ENCODE assay signal across 11 mouse cellular contexts in the genomic region with DNA sequence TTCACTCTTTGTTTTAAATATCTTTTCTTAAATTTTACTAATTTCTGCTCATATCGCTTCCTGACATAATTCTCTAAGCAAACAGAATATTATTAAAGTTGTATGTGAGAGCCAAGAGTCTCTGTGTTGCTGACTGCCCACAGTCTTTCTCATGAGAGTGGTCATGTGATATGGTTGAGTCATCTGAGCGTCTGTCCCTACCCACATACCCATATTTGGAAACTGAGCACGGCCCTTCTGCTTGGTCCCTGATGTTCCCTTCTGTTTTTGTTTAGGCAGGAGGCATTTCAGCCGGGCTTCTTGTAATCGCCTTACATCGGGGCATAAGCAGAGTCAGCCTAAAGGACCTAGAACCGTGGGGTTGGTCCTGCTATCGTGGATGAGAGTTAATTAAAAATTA.
DNase-seq lines count a peak whose midpoint lies in the region; ATAC-seq and TF ChIP-seq lines count a peak whose summit lies in the region.
"Had no signal": no experiment of that assay in that cellular context is flagged by ENCODE, and none has a peak within 500 bp of the region (broad histone marks: within the 10 kb centered on the region; RNA-seq: fewer than 3 reads in every experiment).

No protein-coding gene starts in this region.

- peak; percentile 61 to 73 for DNase-seq in heart, adult 18-20 months
- no peak for DNase-seq in heart, postnatal 36 days
- peak; percentile 32 to 50 for DNase-seq in right cerebral cortex, postnatal 10 days (ENCODE audit: low spot score in 2 of 2)
- DNase-seq in right cerebral cortex, postnatal 4 days = no peak
- peak; percentile 38 for DNase-seq in heart, postnatal 0 days (ENCODE audit: low spot score)
- DNase-seq in telencephalon, adult 2 months (ENCODE audit: low read depth, low spot score) = peak; percentile 62
- DNase-seq in c-Kit-positive CD71-positive TER-119-positive erythroid progenitor cells, embryonic 14.5 days (ENCODE audit: low spot score) = no peak
- DNase-seq in MN1 (ENCODE audit: low spot score) = no peak

- intact Hi-C loops in heart, postnatal 36 days (cut with DNase I) = no loop called here

- H3K27me3 ChIP-seq in heart, postnatal 0 days (ENCODE audit: control insufficient read depth, insufficient read depth, low read length) = no peaks in the 10 kb centered on the region
- H3K27me3 ChIP-seq: limb, embryonic 15.5 days; midbrain, embryonic 15.5 days had no signal

- WGBS in heart, postnatal 0 days = 54% methylated on average over 8 of the region's 8 CpGs

- no peak overlapping the region for H3K4me2 ChIP-seq in heart, postnatal 0 days (ENCODE audit: low read depth, low read length)
- H3K4me2 ChIP-seq: limb, embryonic 15.5 days; midbrain, embryonic 15.5 days had no signal

- TF ChIP-seq CTCF in heart, postnatal 0 days (IDR thresholded peaks at IDR 0.05; ENCODE audit: low read depth) = no peak

- H3K4me1 ChIP-seq in heart, postnatal 0 days (ENCODE audit: control insufficient read depth, insufficient read depth) = no peaks in the 10 kb centered on the region

- TF ChIP-seq EP300 in heart, postnatal 0 days (IDR thresholded peaks at IDR 0.05; ENCODE audit: low read depth) = no peak

- no peak overlapping the region for H3K27ac ChIP-seq in heart, postnatal 0 days (ENCODE audit: low read depth)
- H3K27ac ChIP-seq: limb, embryonic 15.5 days; midbrain, embryonic 15.5 days had no signal

- H3K36me3 ChIP-seq in heart, postnatal 0 days (replicated peaks; ENCODE audit: control insufficient read depth, insufficient read depth, low read length) = no peaks in the 10 kb centered on the region
- H3K36me3 ChIP-seq: midbrain, embryonic 15.5 days had no signal

- peak; percentile 66 for ATAC-seq in heart, postnatal 0 days (ENCODE audit: insufficient read depth, low read depth)
- ATAC-seq: forebrain, embryonic 14.5 days; midbrain, embryonic 15.5 days had no signal

- no peak overlapping the region for H3K9ac ChIP-seq in heart, postnatal 0 days (replicated peaks; ENCODE audit: low read depth, low read length)
- H3K9ac ChIP-seq: limb, embryonic 15.5 days; midbrain, embryonic 15.5 days had no signal

- no peaks in the 10 kb centered on the region for H3K9me3 ChIP-seq in heart, postnatal 0 days (replicated peaks; ENCODE audit: control insufficient read depth, low read length)
- H3K9me3 ChIP-seq: limb, embryonic 15.5 days; midbrain, embryonic 15.5 days had no signal

- no peak overlapping the region for H3K4me3 ChIP-seq in heart, postnatal 0 days (ENCODE audit: low read depth, low read length)
- H3K4me3 ChIP-seq: limb, embryonic 15.5 days; midbrain, embryonic 15.5 days had no signal

Comparison
In these comparisons a context has a peak if more than half of its experiments do, and no peak if none do; other contexts are left out.
1. DNase-seq: peak in heart, adult 18-20 months (2 of 2), right cerebral cortex, postnatal 10 days (2 of 2), heart, postnatal 0 days (single experiment) and telencephalon, adult 2 months (single experiment); none in heart, postnatal 36 days (0 of 2), right cerebral cortex, postnatal 4 days (single experiment), c-Kit-positive CD71-positive TER-119-positive erythroid progenitor cells, embryonic 14.5 days (single experiment) and MN1 (single experiment).